Mouse (Mus musculus): ENCODE measurements around the gene Ptprt.

DNA sequence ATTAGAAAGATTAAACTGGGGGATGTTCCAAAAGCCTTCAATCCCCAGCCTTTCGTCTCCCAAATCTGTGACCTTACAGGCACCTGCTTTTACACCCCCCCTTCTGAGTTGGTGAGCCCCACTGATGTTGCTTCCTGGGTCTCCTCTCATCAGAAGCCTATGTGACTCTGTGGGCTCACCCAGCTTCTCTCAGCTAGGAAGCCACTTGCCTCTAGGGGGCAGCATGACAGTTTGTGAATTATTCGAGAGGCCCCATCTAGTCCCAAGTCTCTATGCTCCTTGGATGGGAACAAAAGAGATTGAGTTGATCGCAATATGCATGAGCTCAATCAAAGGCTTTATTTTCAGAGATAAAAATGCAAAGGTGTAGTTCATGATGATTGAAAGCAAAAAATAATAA is 132.0 kb downstream of the Ptprt start:
- TF ChIP-seq POLR2AphosphoS2 (IDR thresholded peaks at IDR 0.05; ENCODE audit: low read length): no peak
- TF ChIP-seq POLR2A (IDR thresholded peaks at IDR 0.05; ENCODE audit: control insufficient read depth in 1 of 2, insufficient read depth in 1 of 2, low read depth in 1 of 2, low read length in 2 of 2, poor library complexity in 1 of 2): no peak
- no peak for TF ChIP-seq GATA1 (IDR thresholded peaks at IDR 0.05; ENCODE audit: low read depth, low read length)
- TF ChIP-seq MYC (IDR thresholded peaks at IDR 0.05; ENCODE audit: low read depth, low read length): no peak
- TF ChIP-seq CTCF (IDR thresholded peaks at IDR 0.05 in 2 of 3, conservative IDR thresholded peaks at IDR 0.05 in 1 of 3; ENCODE audit: control insufficient read depth in 1 of 3, insufficient read depth in 1 of 3, low read depth in 2 of 3, low read length in 3 of 3, poor library complexity in 1 of 3, severe bottlenecking in 1 of 3): no peak
- no peak for TF ChIP-seq MEF2A (IDR thresholded peaks at IDR 0.05; ENCODE audit: extremely low read depth, insufficient replicate concordance, low read depth, low read length, poor library complexity, severe bottlenecking)
- TF ChIP-seq USF1 (IDR thresholded peaks at IDR 0.05; ENCODE audit: low read depth, low read length): no peak
- TF ChIP-seq USF2 (IDR thresholded peaks at IDR 0.05; ENCODE audit: borderline replicate concordance in 1 of 2, insufficient read depth in 1 of 2, low read depth in 1 of 2, low read length in 2 of 2): no peak
- no peak for TF ChIP-seq RAD21 (IDR thresholded peaks at IDR 0.05; ENCODE audit: low read depth, low read length)
